Mouse (Mus musculus): Measurements from ENCODE around the gene Lypd6b. TPM values are rescaled to one million over a fixed set of nuclear protein-coding genes. Genes with fewer than 3 reads are reported as not detected.

Lypd6b gene
- polyA plus RNA-seq, 1 experiment = 6.0 TPM

- Histone ChIP-seq H3K27ac (ENCODE audit: insufficient read depth, low read length) (no peak overlapping the region), H3K36me3 (ENCODE audit: control insufficient read depth, insufficient read depth, low read length, poor library complexity, severe bottlenecking) (no peaks in the 10 kb centered on the region), H3K27me3 (ENCODE audit: control insufficient read depth, insufficient read depth, low read length, poor library complexity, severe bottlenecking) (no peaks in the 10 kb centered on the region), H3K4me1 (ENCODE audit: control insufficient read depth, insufficient read depth, low read length) (peaks cover 2% of the 10 kb centered on the region), H3K4me3 (ENCODE audit: low read depth, low read length) (no peak overlapping the region), H3K9ac (ENCODE audit: low read depth, poor library complexity, severe bottlenecking) (no peak overlapping the region), H3K9me3 (replicated peaks; ENCODE audit: control insufficient read depth, insufficient read depth, low read length, poor library complexity, severe bottlenecking) (no peaks in the 10 kb centered on the region)
- no peak for TF ChIP-seq CTCF (IDR thresholded peaks at IDR 0.05; ENCODE audit: low read depth, low read length)
Observed at GRCm38 (mm10) chr2:49773194-49773931, 14.1 kb upstream of the Lypd6b start.

GRCm38 (mm10) chr2:49774180-49774579 is 13.3 kb upstream of the Lypd6b start:
- H3K27ac ChIP-seq (ENCODE audit: insufficient read depth, low read length) = no peak overlapping the region
- no peaks in the 10 kb centered on the region for H3K9me3 ChIP-seq (replicated peaks; ENCODE audit: control insufficient read depth, insufficient read depth, low read length, poor library complexity, severe bottlenecking)
- no peaks in the 10 kb centered on the region for H3K36me3 ChIP-seq (ENCODE audit: control insufficient read depth, insufficient read depth, low read length, poor library complexity, severe bottlenecking)
- TF ChIP-seq CTCF (IDR thresholded peaks at IDR 0.05; ENCODE audit: low read depth, low read length) (no peak), EP300 (IDR thresholded peaks at IDR 0.05; ENCODE audit: insufficient read depth, low read depth, low read length) (no peak), POLR2A (IDR thresholded peaks at IDR 0.05; ENCODE audit: insufficient read depth, low read length) (no peak)
- H3K4me1 ChIP-seq (ENCODE audit: control insufficient read depth, insufficient read depth, low read length) = peaks cover 2% of the 10 kb centered on the region
- no peaks in the 10 kb centered on the region for H3K27me3 ChIP-seq (ENCODE audit: control insufficient read depth, insufficient read depth, low read length, poor library complexity, severe bottlenecking)
- no peak overlapping the region for H3K9ac ChIP-seq (ENCODE audit: low read depth, poor library complexity, severe bottlenecking)
- no peak overlapping the region for H3K4me3 ChIP-seq (ENCODE audit: low read depth, low read length)

GRCm38 (mm10) chr2:49775187-49775586 is 12.3 kb upstream of the Lypd6b start:
- Histone ChIP-seq H3K27ac (ENCODE audit: insufficient read depth, low read length) (no peak overlapping the region), H3K4me3 (ENCODE audit: low read depth, low read length) (no peak overlapping the region), H3K9me3 (replicated peaks; ENCODE audit: control insufficient read depth, insufficient read depth, low read length, poor library complexity, severe bottlenecking) (no peaks in the 10 kb centered on the region), H3K9ac (ENCODE audit: low read depth, poor library complexity, severe bottlenecking) (no peak overlapping the region), H3K4me1 (ENCODE audit: control insufficient read depth, insufficient read depth, low read length) (peaks cover 2% of the 10 kb centered on the region), H3K36me3 (ENCODE audit: control insufficient read depth, insufficient read depth, low read length, poor library complexity, severe bottlenecking) (no peaks in the 10 kb centered on the region), H3K27me3 (ENCODE audit: control insufficient read depth, insufficient read depth, low read length, poor library complexity, severe bottlenecking) (no peaks in the 10 kb centered on the region)
- TF ChIP-seq CTCF (IDR thresholded peaks at IDR 0.05; ENCODE audit: low read depth, low read length) (no peak), EP300 (IDR thresholded peaks at IDR 0.05; ENCODE audit: insufficient read depth, low read depth, low read length) (no peak), POLR2A (IDR thresholded peaks at IDR 0.05; ENCODE audit: insufficient read depth, low read length) (no peak)

GRCm38 (mm10) chr2:49775735-49776134 is 11.8 kb upstream of the Lypd6b start:
- Histone ChIP-seq H3K9me3 (replicated peaks; ENCODE audit: control insufficient read depth, insufficient read depth, low read length, poor library complexity, severe bottlenecking) (no peaks in the 10 kb centered on the region), H3K4me3 (ENCODE audit: low read depth, low read length) (no peak overlapping the region), H3K4me1 (ENCODE audit: control insufficient read depth, insufficient read depth, low read length) (peaks cover 2% of the 10 kb centered on the region), H3K27ac (ENCODE audit: insufficient read depth, low read length) (no peak overlapping the region), H3K36me3 (ENCODE audit: control insufficient read depth, insufficient read depth, low read length, poor library complexity, severe bottlenecking) (no peaks in the 10 kb centered on the region), H3K9ac (ENCODE audit: low read depth, poor library complexity, severe bottlenecking) (no peak overlapping the region), H3K27me3 (ENCODE audit: control insufficient read depth, insufficient read depth, low read length, poor library complexity, severe bottlenecking) (no peaks in the 10 kb centered on the region)
- TF ChIP-seq POLR2A (IDR thresholded peaks at IDR 0.05; ENCODE audit: insufficient read depth, low read length) (no peak), CTCF (IDR thresholded peaks at IDR 0.05; ENCODE audit: low read depth, low read length) (no peak), EP300 (IDR thresholded peaks at IDR 0.05; ENCODE audit: insufficient read depth, low read depth, low read length) (no peak)

GRCm38 (mm10) chr2:49776407-49776806 is 11.1 kb upstream of the Lypd6b start:
- Histone ChIP-seq H3K27me3 (ENCODE audit: control insufficient read depth, insufficient read depth, low read length, poor library complexity, severe bottlenecking) (no peaks in the 10 kb centered on the region), H3K9ac (ENCODE audit: low read depth, poor library complexity, severe bottlenecking) (no peak overlapping the region), H3K36me3 (ENCODE audit: control insufficient read depth, insufficient read depth, low read length, poor library complexity, severe bottlenecking) (no peaks in the 10 kb centered on the region), H3K9me3 (replicated peaks; ENCODE audit: control insufficient read depth, insufficient read depth, low read length, poor library complexity, severe bottlenecking) (no peaks in the 10 kb centered on the region), H3K4me3 (ENCODE audit: low read depth, low read length) (no peak overlapping the region), H3K27ac (ENCODE audit: insufficient read depth, low read length) (no peak overlapping the region), H3K4me1 (ENCODE audit: control insufficient read depth, insufficient read depth, low read length) (peaks cover 2% of the 10 kb centered on the region)
- TF ChIP-seq POLR2A (IDR thresholded peaks at IDR 0.05; ENCODE audit: insufficient read depth, low read length) = no peak
- no peak for TF ChIP-seq CTCF (IDR thresholded peaks at IDR 0.05; ENCODE audit: low read depth, low read length)
- no peak for TF ChIP-seq EP300 (IDR thresholded peaks at IDR 0.05; ENCODE audit: insufficient read depth, low read depth, low read length)

GRCm38 (mm10) chr2:49788051-49788418 is 547 bp downstream of the Lypd6b start:
- TF ChIP-seq CTCF (IDR thresholded peaks at IDR 0.05; ENCODE audit: low read depth, low read length) = no peak
- TF ChIP-seq POLR2A (IDR thresholded peaks at IDR 0.05; ENCODE audit: insufficient read depth, low read length) = no peak
- TF ChIP-seq EP300 (IDR thresholded peaks at IDR 0.05; ENCODE audit: insufficient read depth, low read depth, low read length) = no peak
- no peak overlapping the region for H3K27ac ChIP-seq (ENCODE audit: insufficient read depth, low read length)

More at GRCm38 (mm10) chr2:49788051-49788418, 547 bp downstream of the Lypd6b start:
- Histone ChIP-seq H3K27me3 (ENCODE audit: control insufficient read depth, insufficient read depth, low read length, poor library complexity, severe bottlenecking) (peaks cover 8% of the 10 kb centered on the region), H3K9me3 (replicated peaks; ENCODE audit: control insufficient read depth, insufficient read depth, low read length, poor library complexity, severe bottlenecking) (no peaks in the 10 kb centered on the region), H3K4me3 (ENCODE audit: low read depth, low read length) (peak overlapping the region; percentile 63), H3K4me1 (ENCODE audit: control insufficient read depth, insufficient read depth, low read length) (no peaks in the 10 kb centered on the region), H3K36me3 (ENCODE audit: control insufficient read depth, insufficient read depth, low read length, poor library complexity, severe bottlenecking) (no peaks in the 10 kb centered on the region), H3K9ac (ENCODE audit: low read depth, poor library complexity, severe bottlenecking) (peak overlapping the region; percentile 80)

Measured in ES-Bruce4 (cell line).